Mouse (Mus musculus): Measurements from ENCODE around the gene Rxra.

Rxra gene

GRCm38 (mm10) chr2:27727994-27728854 is 52.0 kb downstream of the Rxra start:
- in situ Hi-C loops (cut with MboI; ENCODE audit: low pct_unique_long_range_greater_than_20kb in 1 of 2, low sequenced_read_pairs in 2 of 2, unreplicated experiment in 1 of 2): no loop called here

GRCm38 (mm10) chr2:27729009-27729408 is 52.8 kb downstream of the Rxra start:
- in situ Hi-C loops (cut with MboI; ENCODE audit: low pct_unique_long_range_greater_than_20kb in 1 of 2, low sequenced_read_pairs in 2 of 2, unreplicated experiment in 1 of 2): no loop called here

- in situ Hi-C loops (cut with MboI; ENCODE audit: low pct_unique_long_range_greater_than_20kb in 1 of 2, low sequenced_read_pairs in 2 of 2, unreplicated experiment in 1 of 2): no loop called here
These were observed 54.0 kb downstream of the Rxra start for GRCm38 (mm10) chr2:27730002-27730905.

GRCm38 (mm10) chr2:27733021-27733420 is 56.8 kb downstream of the Rxra start:
- in situ Hi-C loops (cut with MboI; ENCODE audit: low pct_unique_long_range_greater_than_20kb in 1 of 2, low sequenced_read_pairs in 2 of 2, unreplicated experiment in 1 of 2): no loop called here

- in situ Hi-C loops (cut with MboI; ENCODE audit: low pct_unique_long_range_greater_than_20kb in 1 of 2, low sequenced_read_pairs in 2 of 2, unreplicated experiment in 1 of 2): no loop called here
These were observed 58.1 kb downstream of the Rxra start for GRCm38 (mm10) chr2:27734328-27734727.

GRCm38 (mm10) chr2:27734800-27735199 is 58.6 kb downstream of the Rxra start:
- in situ Hi-C loops (cut with MboI; ENCODE audit: low pct_unique_long_range_greater_than_20kb in 1 of 2, low sequenced_read_pairs in 2 of 2, unreplicated experiment in 1 of 2): no loop called here

- in situ Hi-C loops (cut with MboI; ENCODE audit: low pct_unique_long_range_greater_than_20kb in 1 of 2, low sequenced_read_pairs in 2 of 2, unreplicated experiment in 1 of 2): no loop called here
These were observed 60.6 kb downstream of the Rxra start for GRCm38 (mm10) chr2:27736802-27737201.

GRCm38 (mm10) chr2:27738396-27738795 is 62.2 kb downstream of the Rxra start:
- in situ Hi-C loops (cut with MboI; ENCODE audit: low pct_unique_long_range_greater_than_20kb in 1 of 2, low sequenced_read_pairs in 2 of 2, unreplicated experiment in 1 of 2): no loop called here

- in situ Hi-C loops (cut with MboI; ENCODE audit: low pct_unique_long_range_greater_than_20kb in 1 of 2, low sequenced_read_pairs in 2 of 2, unreplicated experiment in 1 of 2): loop anchor here in 1 of 2 experiments (10.0 kb wide), 1 partner anchor 165 kb away; no protein-coding TSS in a partner anchor
These were observed 63.9 kb downstream of the Rxra start for GRCm38 (mm10) chr2:27740091-27740608.

- in situ Hi-C loops (cut with MboI; ENCODE audit: low pct_unique_long_range_greater_than_20kb in 1 of 2, low sequenced_read_pairs in 2 of 2, unreplicated experiment in 1 of 2): loop anchor here in 1 of 2 experiments (10.0 kb wide), 1 partner anchor 168 kb away; no protein-coding TSS in a partner anchor
These were observed 66.9 kb downstream of the Rxra start for GRCm38 (mm10) chr2:27743177-27743576.

- in situ Hi-C loops (cut with MboI; ENCODE audit: low pct_unique_long_range_greater_than_20kb in 1 of 2, low sequenced_read_pairs in 2 of 2, unreplicated experiment in 1 of 2): loop anchor here in 1 of 2 experiments (10.0 kb wide), 1 partner anchor 169 kb away; no protein-coding TSS in a partner anchor
These were observed 67.8 kb downstream of the Rxra start for GRCm38 (mm10) chr2:27743863-27744611.

- in situ Hi-C loops (cut with MboI; ENCODE audit: low pct_unique_long_range_greater_than_20kb in 1 of 2, low sequenced_read_pairs in 2 of 2, unreplicated experiment in 1 of 2): loop anchor here in 1 of 2 experiments (10.0 kb wide), 1 partner anchor 170 kb away; no protein-coding TSS in a partner anchor
These were observed 68.5 kb downstream of the Rxra start for GRCm38 (mm10) chr2:27744612-27745351.

GRCm38 (mm10) chr2:27745673-27746620 is 69.7 kb downstream of the Rxra start:
- in situ Hi-C loops (cut with MboI; ENCODE audit: low pct_unique_long_range_greater_than_20kb in 1 of 2, low sequenced_read_pairs in 2 of 2, unreplicated experiment in 1 of 2): loop anchor here in 1 of 2 experiments (10.0 kb wide), 1 partner anchor 171 kb away; no protein-coding TSS in a partner anchor

GRCm38 (mm10) chr2:27746854-27747253 is 70.6 kb downstream of the Rxra start:
- in situ Hi-C loops (cut with MboI; ENCODE audit: low pct_unique_long_range_greater_than_20kb in 1 of 2, low sequenced_read_pairs in 2 of 2, unreplicated experiment in 1 of 2): loop anchor here in 1 of 2 experiments (10.0 kb wide), 1 partner anchor 172 kb away; no protein-coding TSS in a partner anchor

- in situ Hi-C loops (cut with MboI; ENCODE audit: low pct_unique_long_range_greater_than_20kb in 1 of 2, low sequenced_read_pairs in 2 of 2, unreplicated experiment in 1 of 2): loop anchor here in 1 of 2 experiments (10.0 kb wide), 1 partner anchor 174 kb away; no protein-coding TSS in a partner anchor
These were observed 72.7 kb downstream of the Rxra start for GRCm38 (mm10) chr2:27748984-27749383.
